Comparison of ENCODE assay signal across 20 mouse cellular contexts in the genomic region with DNA sequence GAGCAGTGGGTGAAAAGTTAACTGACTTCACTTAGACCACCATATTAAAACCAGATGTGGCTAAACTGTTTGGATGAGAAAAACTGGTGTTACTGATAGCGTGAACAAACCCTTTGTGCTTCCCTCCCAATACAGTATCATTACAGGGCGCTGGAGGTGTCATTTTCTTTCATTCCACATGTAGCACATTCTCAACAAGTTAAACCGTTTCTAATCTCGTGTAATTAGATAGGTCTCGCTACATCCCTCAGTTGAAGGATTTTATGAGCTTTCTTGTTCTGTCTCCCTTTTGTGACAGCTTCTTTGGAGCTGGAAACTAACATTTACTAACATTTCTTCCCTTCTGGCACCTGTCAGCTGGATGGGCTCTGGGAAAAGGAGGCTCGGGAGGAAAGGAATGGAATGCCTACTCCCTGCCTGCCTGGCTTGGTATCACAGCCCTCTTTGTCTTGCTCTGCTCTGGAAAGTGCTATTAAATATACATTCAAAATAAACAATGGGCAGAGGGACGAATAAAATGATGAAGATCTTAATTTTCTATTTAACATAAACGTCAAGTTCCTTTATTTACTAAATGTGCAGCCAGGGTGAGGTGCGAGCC.
A peak's percentile ranks its signal among the peaks of the same experiment; 100 is the strongest.
DNase-seq lines count a peak whose midpoint lies in the region; ATAC-seq and TF ChIP-seq lines count a peak whose summit lies in the region.
"Had no signal": no experiment of that assay in that cellular context is flagged by ENCODE, and none has a peak within 500 bp of the region (broad histone marks: within the 10 kb centered on the region; RNA-seq: fewer than 3 reads in every experiment).

No protein-coding gene starts in this region.

- H3K27me3 ChIP-seq in forebrain, postnatal 0 days (ENCODE audit: insufficient read depth, low read length), result no peaks in the 10 kb centered on the region
- H3K27me3 ChIP-seq in forebrain, embryonic 12.5 days, result peaks cover 34% of the 10 kb centered on the region
- peaks cover 37% of the 10 kb centered on the region; the same call in 1 of the 2 replicates for H3K27me3 ChIP-seq in kidney, embryonic 16.5 days (ENCODE audit: insufficient read depth, low read length)
- peaks cover 94% of the 10 kb centered on the region for H3K27me3 ChIP-seq in embryonic facial prominence, embryonic 10.5 days (replicated peaks; ENCODE audit: low read depth, poor library complexity, severe bottlenecking)
- no peaks in the 10 kb centered on the region; the same call in 1 of the 2 replicates for H3K27me3 ChIP-seq in limb, embryonic 14.5 days (ENCODE audit: control insufficient read depth, insufficient read depth, low read length)

- no peaks in the 10 kb centered on the region for H3K9me3 ChIP-seq in forebrain, postnatal 0 days (ENCODE audit: low read length)
- H3K9me3 ChIP-seq in forebrain, embryonic 12.5 days, result no peaks in the 10 kb centered on the region
- no peaks in the 10 kb centered on the region for H3K9me3 ChIP-seq in kidney, embryonic 16.5 days (ENCODE audit: low read length)
- H3K9me3 ChIP-seq in embryonic facial prominence, embryonic 10.5 days, result no peaks in the 10 kb centered on the region
- no peaks in the 10 kb centered on the region for H3K9me3 ChIP-seq in limb, embryonic 14.5 days (ENCODE audit: control insufficient read depth, low read length)
- H3K9me3 ChIP-seq: forebrain, embryonic 13.5 days; heart, embryonic 10.5 days; hindbrain, embryonic 10.5 days had no signal

- no peak overlapping the region for H3K4me2 ChIP-seq in forebrain, postnatal 0 days (ENCODE audit: low read depth)
- no peak overlapping the region for H3K4me2 ChIP-seq in forebrain, embryonic 12.5 days
- H3K4me2 ChIP-seq in kidney, embryonic 16.5 days (replicated peaks; ENCODE audit: low read depth, low read length), result no peak overlapping the region
- H3K4me2 ChIP-seq in limb, embryonic 14.5 days (replicated peaks; ENCODE audit: low read depth, low read length, severe bottlenecking), result no peak overlapping the region
- H3K4me2 ChIP-seq: forebrain, embryonic 13.5 days had no signal

- no peak overlapping the region for H3K9ac ChIP-seq in forebrain, postnatal 0 days
- no peak overlapping the region for H3K9ac ChIP-seq in forebrain, embryonic 12.5 days
- no peak overlapping the region for H3K9ac ChIP-seq in kidney, embryonic 16.5 days (replicated peaks; ENCODE audit: low read length)
- no peak overlapping the region for H3K9ac ChIP-seq in limb, embryonic 14.5 days (ENCODE audit: low read depth, low read length, severe bottlenecking)
- H3K9ac ChIP-seq: forebrain, embryonic 13.5 days had no signal

- no peak overlapping the region for H3K27ac ChIP-seq in forebrain, postnatal 0 days (ENCODE audit: low read depth, low read length)
- H3K27ac ChIP-seq in forebrain, embryonic 12.5 days, result no peak overlapping the region
- no peak overlapping the region; the same call in 1 of the 2 replicates for H3K27ac ChIP-seq in kidney, embryonic 16.5 days (ENCODE audit: low read length)
- H3K27ac ChIP-seq in embryonic facial prominence, embryonic 10.5 days (replicated peaks), result peak overlapping the region; percentile 48; the same call in 1 of the 2 replicates
- no peak overlapping the region for H3K27ac ChIP-seq in limb, embryonic 14.5 days (replicated peaks; ENCODE audit: low read depth, low read length)
- H3K27ac ChIP-seq: forebrain, embryonic 13.5 days; heart, embryonic 10.5 days; hindbrain, embryonic 10.5 days had no signal

- no peak for TF ChIP-seq POLR2A in limb, embryonic 14.5 days (IDR thresholded peaks at IDR 0.05; ENCODE audit: borderline replicate concordance, extremely low read depth, insufficient read depth, insufficient read length)

- no peak for DNase-seq in forebrain, postnatal 0 days
- no peak for DNase-seq in kidney, postnatal 14 days
- DNase-seq in embryonic facial prominence, embryonic 10.5 days (ENCODE audit: low spot score), result no peak
- DNase-seq in limb, embryonic 14.5 days (ENCODE audit: low spot score), result peak; percentile 5
- no peak for DNase-seq in cerebellum, postnatal 4 days (ENCODE audit: low spot score in 2 of 2)
- no peak for DNase-seq in thymus, postnatal 0 days (ENCODE audit: low spot score)
- DNase-seq: adrenal gland, postnatal 10 days; cerebellum, adult 9-10 months; kidney, adult 18-20 months; liver; lung, postnatal 14 days; thymus, postnatal 14 days had no signal

- 55% methylated on average over 9 of the region's 9 CpGs for WGBS in forebrain, postnatal 0 days
- WGBS in forebrain, embryonic 12.5 days, result 52% methylated on average over 9 of the region's 9 CpGs
- 46% methylated on average over 9 of the region's 9 CpGs for WGBS in kidney, embryonic 16.5 days
- WGBS in embryonic facial prominence, embryonic 10.5 days, result 38% methylated on average over 9 of the region's 9 CpGs
- 36% methylated on average over 9 of the region's 9 CpGs for WGBS in limb, embryonic 14.5 days

- no peak for TF ChIP-seq CTCF in forebrain, postnatal 0 days (IDR thresholded peaks at IDR 0.05; ENCODE audit: low read depth)

- no peaks in the 10 kb centered on the region for H3K4me1 ChIP-seq in forebrain, postnatal 0 days (ENCODE audit: insufficient read depth)
- H3K4me1 ChIP-seq in forebrain, embryonic 12.5 days, result no peaks in the 10 kb centered on the region; the same call in 1 of the 2 replicates
- no peaks in the 10 kb centered on the region; the same call in 1 of the 2 replicates for H3K4me1 ChIP-seq in kidney, embryonic 16.5 days (ENCODE audit: insufficient read depth, low read length)
- peaks cover 24% of the 10 kb centered on the region for H3K4me1 ChIP-seq in embryonic facial prominence, embryonic 10.5 days
- H3K4me1 ChIP-seq in limb, embryonic 14.5 days (ENCODE audit: control insufficient read depth, insufficient read depth, low read length), result no peaks in the 10 kb centered on the region
- H3K4me1 ChIP-seq: forebrain, embryonic 13.5 days had no signal

- ATAC-seq in forebrain, postnatal 0 days, result peak; percentile 50; the same call in 1 of the 2 replicates
- ATAC-seq in forebrain, embryonic 12.5 days (ENCODE audit: low FRiP score), result no peak
- peak; percentile 70; the same call in 1 of the 2 replicates for ATAC-seq in kidney, embryonic 16.5 days (ENCODE audit: low FRiP score, low TSS enrichment)
- ATAC-seq in limb, embryonic 14.5 days (ENCODE audit: low FRiP score, low read depth), result no peak; the same call in 1 of the 2 replicates
- ATAC-seq: activated CD4-positive, CD25-positive, alpha-beta regulatory T cell, adult 4 months; CD4-positive, CD25-positive, alpha-beta regulatory T cell, adult 4 months; forebrain, embryonic 13.5 days; Patski had no signal

- H3K36me3 ChIP-seq in forebrain, postnatal 0 days (ENCODE audit: insufficient read depth), result no peaks in the 10 kb centered on the region
- H3K36me3 ChIP-seq in forebrain, embryonic 12.5 days (replicated peaks), result no peaks in the 10 kb centered on the region
- H3K36me3 ChIP-seq in kidney, embryonic 16.5 days (ENCODE audit: insufficient read depth, low read length), result no peaks in the 10 kb centered on the region
- no peaks in the 10 kb centered on the region for H3K36me3 ChIP-seq in embryonic facial prominence, embryonic 10.5 days (replicated peaks)
- H3K36me3 ChIP-seq in limb, embryonic 14.5 days (ENCODE audit: control insufficient read depth, insufficient read depth, low read length), result no peaks in the 10 kb centered on the region
- H3K36me3 ChIP-seq: heart, embryonic 10.5 days; hindbrain, embryonic 10.5 days had no signal

- H3K4me3 ChIP-seq in forebrain, postnatal 0 days (ENCODE audit: low read depth, low read length), result no peak overlapping the region
- H3K4me3 ChIP-seq in forebrain, embryonic 12.5 days (replicated peaks), result no peak overlapping the region
- H3K4me3 ChIP-seq in kidney, embryonic 16.5 days (ENCODE audit: low read length), result no peak overlapping the region
- no peak overlapping the region for H3K4me3 ChIP-seq in embryonic facial prominence, embryonic 10.5 days
- H3K4me3 ChIP-seq in limb, embryonic 14.5 days (replicated peaks; ENCODE audit: low read length), result no peak overlapping the region
- H3K4me3 ChIP-seq: forebrain, embryonic 13.5 days; heart, embryonic 10.5 days; hindbrain, embryonic 10.5 days had no signal

Comparison
In these comparisons a context has a peak if more than half of its experiments do, and no peak if none do; other contexts are left out.
1. ATAC-seq: peak in forebrain, postnatal 0 days (single experiment) and kidney, embryonic 16.5 days (single experiment); none in forebrain, embryonic 12.5 days (single experiment) and limb, embryonic 14.5 days (single experiment).